Mouse (Mus musculus) G1E (cell line): Measurements from ENCODE around the gene Defb43.

ENCODE experiments used
- CTCF ChIP-seq: IDR thresholded peaks from 2 replicates; pipeline ENCODE4 v1.5.1; 2012; ENCODE audit warnings: low read depth, low read length, inconsistent platforms, mixed read lengths
- GATA2 ChIP-seq: IDR thresholded peaks from 2 replicates; pipeline ENCODE4 v1.6.1; 2012; ENCODE audit warnings: low read depth, low read length, inconsistent platforms, borderline replicate concordance
- POLR2AphosphoS5 ChIP-seq: IDR thresholded peaks from 2 replicates; pipeline ENCODE4 v1.6.1; 2012; ENCODE audit warnings: low read depth, low read length, inconsistent platforms; ENCODE audit not compliant: insufficient replicate concordance
- TAL1 ChIP-seq: conservative IDR thresholded peaks from 2 replicates; pipeline ENCODE4 v1.6.1; 2012; ENCODE audit warnings: low read depth, low read length, inconsistent platforms, mixed read lengths

DNA sequence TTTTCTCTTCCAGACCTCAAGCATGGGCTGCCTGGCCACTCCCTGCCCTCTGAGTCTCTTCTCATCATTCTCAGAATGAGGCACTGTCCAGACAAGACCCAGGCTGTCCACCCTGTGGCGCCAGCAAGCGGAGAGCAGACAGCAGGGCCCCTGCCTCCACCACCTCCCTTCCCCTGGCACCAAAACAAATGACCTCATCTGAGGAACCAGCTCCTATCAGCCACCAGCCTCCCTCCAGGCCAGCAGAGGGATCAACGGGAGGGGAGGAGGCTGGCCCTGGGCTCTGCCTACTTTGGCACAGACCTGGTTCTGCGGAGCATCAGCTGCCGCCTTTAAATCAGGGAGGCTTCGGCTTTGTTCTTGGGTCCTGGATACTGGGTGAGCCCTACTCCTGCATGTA lies 43.2 kb downstream of the Defb43 start:
- TF ChIP-seq CTCF (no peak), GATA2 (no peak), TAL1 (no peak), POLR2AphosphoS5 (no peak)
